Mouse (Mus musculus) hindbrain, embryonic 11.5 days (tissue): ENCODE results near the gene Dicer1. TPM values are rescaled to one million over a fixed set of nuclear protein-coding genes. Genes with fewer than 3 reads are reported as not detected.

Experiments
- ATAC-seq: fragments of 200-750 bp; cut with Nextera tagmentation; 2 replicates; pipeline ENCODE4 v1.8.0; 2017; ENCODE audit warnings: mild to moderate bottlenecking, moderate TSS enrichment, moderate library complexity; ENCODE audit not compliant: low FRiP score
- DNase-seq: peaks from one replicate; pipeline ENCODE4 v3.0.0-alpha.2; 2015; ENCODE audit warnings: low spot score
- H3K27ac ChIP-seq: fragments of 300-500 bp; sonication (generic); 2 replicates; pipeline ENCODE4 v1.5.1; 2014; ENCODE audit warnings: mild to moderate bottlenecking, low read depth, low read length
- H3K27me3 ChIP-seq: fragments of 300-500 bp; sonication (generic); 2 replicates; pipeline ENCODE4 v1.6.1; 2014; ENCODE audit warnings: mild to moderate bottlenecking, low read length, moderate library complexity, mixed read lengths; ENCODE audit not compliant: control insufficient read depth, insufficient read depth
- H3K36me3 ChIP-seq: fragments of 300-500 bp; sonication (generic); 2 replicates; pipeline ENCODE4 v1.6.1; 2014; ENCODE audit warnings: mild to moderate bottlenecking, low read length, moderate library complexity, mixed read lengths; ENCODE audit not compliant: control insufficient read depth, insufficient read depth
- H3K4me1 ChIP-seq: fragments of 300-500 bp; sonication (generic); replicated peaks from 2 replicates; pipeline ENCODE4 v1.6.1; 2014; ENCODE audit warnings: low read length, mixed read lengths; ENCODE audit not compliant: control insufficient read depth, insufficient read depth
- H3K4me2 ChIP-seq: fragments of 300-500 bp; sonication (generic); replicated peaks from 2 replicates; pipeline ENCODE4 v1.6.1; 2014; ENCODE audit warnings: mild to moderate bottlenecking, low read depth, low read length
- H3K4me3 ChIP-seq: fragments of 300-500 bp; sonication (generic); 2 replicates; pipeline ENCODE4 v1.5.1; 2014; ENCODE audit warnings: low read depth, low read length
- H3K9ac ChIP-seq: fragments of 300-500 bp; sonication (generic); 2 replicates; pipeline ENCODE4 v1.6.1; 2014; ENCODE audit warnings: low read depth, low read length
- H3K9me3 ChIP-seq: fragments of 300-500 bp; sonication (generic); 2 replicates; pipeline ENCODE4 v1.6.1; 2016; ENCODE audit warnings: low read length; ENCODE audit not compliant: control insufficient read depth
- WGBS: fragments of 180-500 bp; shearing (Covaris S2); extraction: QIAGEN DNeasy Blood & Tissue Kit; methylation state at CpG from one replicate; pipeline ENCODE4 v1.1.7; 2014; 5-methylcytosine and 5-hydroxymethylcytosine counted together
- polyA plus RNA-seq: library from polyadenylated mRNA; unstranded; fragments of >200 nt; fragmentation: Nextera tagmentation; extraction: Ambion mirVana; gene quantifications from 2 replicates; pipeline ENCODE4 v1.2.1, GENCODE M21; 2014

Gene Dicer1
- polyA plus RNA-seq, 1 experiment from 2014 or later: 54.0 TPM

- no peak for DNase-seq
- no peak for ATAC-seq
- H3K9me3 ChIP-seq: peaks cover 2% of the 10 kb centered on the region; the same call in 1 of the 2 replicates
- H3K4me3 ChIP-seq: no peak overlapping the region
- H3K4me1 ChIP-seq: 0 out of 2 replicates have a peak, but pooled peaks cover under 1% of the 10 kb centered on the region
- H3K36me3 ChIP-seq: no peaks in the 10 kb centered on the region
- H3K4me2 ChIP-seq: no peak overlapping the region
- H3K9ac ChIP-seq: no peak overlapping the region
- H3K27ac ChIP-seq: no peak overlapping the region
- WGBS: 88% methylated on average over 2 of the region's 2 CpGs
- no peaks in the 10 kb centered on the region for H3K27me3 ChIP-seq
Observed at GRCm38 (mm10) chr12:104656146-104656545, 95.6 kb downstream of the Dicer1 start.

GRCm38 (mm10) chr12:104655006-104655405 is 96.7 kb downstream of the Dicer1 start:
- H3K27ac ChIP-seq: no peak overlapping the region
- H3K36me3 ChIP-seq: no peaks in the 10 kb centered on the region
- no peak overlapping the region for H3K9ac ChIP-seq
- H3K4me2 ChIP-seq: no peak overlapping the region
- DNase-seq: no peak
- H3K4me1 ChIP-seq: 0 out of 2 replicates have a peak, but pooled peaks cover 6% of the 10 kb centered on the region
- 80% methylated on average over 1 of the region's 1 CpGs for WGBS
- no peaks in the 10 kb centered on the region for H3K27me3 ChIP-seq
- H3K9me3 ChIP-seq: peaks cover 2% of the 10 kb centered on the region; the same call in 1 of the 2 replicates
- no peak for ATAC-seq
- H3K4me3 ChIP-seq: no peak overlapping the region

GRCm38 (mm10) chr12:104652021-104652420 is 99.7 kb downstream of the Dicer1 start:
- Histone ChIP-seq H3K27ac (no peak overlapping the region), H3K27me3 (no peaks in the 10 kb centered on the region), H3K9me3 (peaks cover 2% of the 10 kb centered on the region; the same call in 1 of the 2 replicates), H3K4me1 (0 out of 2 replicates have a peak, but pooled peaks cover 6% of the 10 kb centered on the region), H3K9ac (no peak overlapping the region), H3K4me3 (no peak overlapping the region), H3K36me3 (no peaks in the 10 kb centered on the region), H3K4me2 (no peak overlapping the region)
- 60% methylated on average over 6 of the region's 6 CpGs for WGBS
- no peak for ATAC-seq
- no peak for DNase-seq

- ATAC-seq (no peak), DNase-seq (no peak)
- 0 out of 2 replicates have a peak, but pooled peaks cover 6% of the 10 kb centered on the region for H3K4me1 ChIP-seq
- H3K9me3 ChIP-seq: peaks cover 1% of the 10 kb centered on the region; the same call in 1 of the 2 replicates
- no peaks in the 10 kb centered on the region for H3K27me3 ChIP-seq
- WGBS: 48% methylated on average over 6 of the region's 6 CpGs
- no peak overlapping the region for H3K4me3 ChIP-seq
- no peak overlapping the region for H3K4me2 ChIP-seq
- H3K9ac ChIP-seq: no peak overlapping the region
- no peaks in the 10 kb centered on the region for H3K36me3 ChIP-seq
- H3K27ac ChIP-seq: no peak overlapping the region
Observed at GRCm38 (mm10) chr12:104651269-104651668, 100.5 kb downstream of the Dicer1 start.

GRCm38 (mm10) chr12:104650510-104651260 is 101.1 kb downstream of the Dicer1 start:
- DNase-seq (no peak), ATAC-seq (peak; percentile 33; the same call in 1 of the 2 replicates)
- H3K4me1 ChIP-seq: 0 out of 2 replicates have a peak, but pooled peaks cover 6% of the 10 kb centered on the region
- H3K36me3 ChIP-seq: no peaks in the 10 kb centered on the region
- no peak overlapping the region for H3K4me2 ChIP-seq
- H3K9ac ChIP-seq: no peak overlapping the region
- no peaks in the 10 kb centered on the region for H3K9me3 ChIP-seq
- H3K27ac ChIP-seq: no peak overlapping the region
- H3K4me3 ChIP-seq: no peak overlapping the region
- H3K27me3 ChIP-seq: no peaks in the 10 kb centered on the region
- 64% methylated on average over 14 of the region's 14 CpGs for WGBS

GRCm38 (mm10) chr12:104648366-104648765 is 103.4 kb downstream of the Dicer1 start:
- DNase-seq: no peak
- H3K36me3 ChIP-seq: no peaks in the 10 kb centered on the region
- H3K9ac ChIP-seq: no peak overlapping the region
- 86% methylated on average over 6 of the region's 6 CpGs for WGBS
- no peak overlapping the region for H3K27ac ChIP-seq
- no peaks in the 10 kb centered on the region for H3K9me3 ChIP-seq
- H3K27me3 ChIP-seq: no peaks in the 10 kb centered on the region
- no peak for ATAC-seq
- H3K4me1 ChIP-seq: 0 out of 2 replicates have a peak, but pooled peaks cover 6% of the 10 kb centered on the region
- no peak overlapping the region for H3K4me3 ChIP-seq
- H3K4me2 ChIP-seq: no peak overlapping the region

- Histone ChIP-seq H3K4me3 (no peak overlapping the region), H3K9me3 (no peaks in the 10 kb centered on the region), H3K4me1 (no peaks in the 10 kb centered on the region), H3K4me2 (no peak overlapping the region), H3K27me3 (peaks cover 2% of the 10 kb centered on the region; the same call in 1 of the 2 replicates), H3K9ac (no peak overlapping the region), H3K36me3 (no peaks in the 10 kb centered on the region), H3K27ac (no peak overlapping the region)
- ATAC-seq (no peak), DNase-seq (no peak)
- 77% methylated on average over 7 of the region's 7 CpGs for WGBS
Observed at GRCm38 (mm10) chr12:104642337-104642736, 109.4 kb downstream of the Dicer1 start.

- Histone ChIP-seq H3K27ac (no peak overlapping the region), H3K4me3 (no peak overlapping the region), H3K36me3 (no peaks in the 10 kb centered on the region), H3K4me2 (no peak overlapping the region), H3K9ac (no peak overlapping the region), H3K4me1 (no peaks in the 10 kb centered on the region), H3K27me3 (peaks cover 4% of the 10 kb centered on the region), H3K9me3 (no peaks in the 10 kb centered on the region)
- WGBS: 98% methylated on average over 1 of the region's 1 CpGs
- no peak for ATAC-seq
- DNase-seq: no peak
Observed at GRCm38 (mm10) chr12:104640934-104641333, 110.8 kb downstream of the Dicer1 start.

- Histone ChIP-seq H3K27me3 (peaks cover 4% of the 10 kb centered on the region), H3K27ac (no peak overlapping the region), H3K4me3 (no peak overlapping the region), H3K4me2 (no peak overlapping the region), H3K9ac (no peak overlapping the region), H3K9me3 (no peaks in the 10 kb centered on the region), H3K4me1 (no peaks in the 10 kb centered on the region), H3K36me3 (no peaks in the 10 kb centered on the region)
- WGBS: 41% methylated on average over 8 of the region's 8 CpGs
- ATAC-seq: no peak
- peak; percentile 29 for DNase-seq
Observed at GRCm38 (mm10) chr12:104638156-104638555, 113.6 kb downstream of the Dicer1 start.
